Mouse (Mus musculus) embryonic facial prominence, embryonic 11.5 days (tissue): ENCODE results near the gene Ifit1. TPM values are rescaled to one million over a fixed set of nuclear protein-coding genes. Genes with fewer than 3 reads are reported as not detected.

Experiments
- ATAC-seq: fragments of 200-750 bp; cut with Nextera tagmentation; replicated peaks from 2 replicates; pipeline ENCODE4 v1.8.0; 2017; ENCODE audit warnings: low read depth; ENCODE audit not compliant: insufficient number of reproducible peaks, low FRiP score, low TSS enrichment
- DNase-seq: peaks from one replicate; pipeline ENCODE4 v3.0.0-alpha.2; 2015; ENCODE audit warnings: low spot score
- H3K27ac ChIP-seq: fragments of 300-500 bp; sonication (generic); replicated peaks from 2 replicates; pipeline ENCODE4 v1.5.1; 2014; ENCODE audit warnings: mild to moderate bottlenecking, low read depth, low read length, control low read depth
- H3K27me3 ChIP-seq: fragments of 300-500 bp; sonication (generic); 2 replicates; pipeline ENCODE4 v1.6.1; 2014; ENCODE audit warnings: mild to moderate bottlenecking, low read length, moderate library complexity, mixed read lengths; ENCODE audit not compliant: control insufficient read depth, insufficient read depth
- H3K36me3 ChIP-seq: fragments of 300-500 bp; sonication (generic); replicated peaks from 2 replicates; pipeline ENCODE4 v1.6.1; 2014; ENCODE audit warnings: low read depth, mild to moderate bottlenecking, low read length, moderate library complexity, mixed read lengths; ENCODE audit not compliant: control insufficient read depth, insufficient read depth
- H3K4me1 ChIP-seq: fragments of 300-500 bp; sonication (generic); 2 replicates; pipeline ENCODE4 v1.6.1; 2014; ENCODE audit warnings: low read length, mixed read lengths; ENCODE audit not compliant: control insufficient read depth, insufficient read depth
- H3K4me2 ChIP-seq: fragments of 300-500 bp; sonication (generic); 2 replicates; pipeline ENCODE4 v1.6.1; 2014; ENCODE audit warnings: low read depth, mild to moderate bottlenecking, control low read depth, low read length, moderate library complexity
- H3K4me3 ChIP-seq: fragments of 300-500 bp; sonication (generic); 2 replicates; pipeline ENCODE4 v1.5.1; 2014; ENCODE audit warnings: low read depth, low read length, control low read depth
- H3K9ac ChIP-seq: fragments of 300-500 bp; sonication (generic); replicated peaks from 2 replicates; pipeline ENCODE4 v1.6.1; 2014; ENCODE audit warnings: mild to moderate bottlenecking, control low read depth, low read length
- H3K9me3 ChIP-seq: fragments of 300-500 bp; sonication (generic); replicated peaks from 2 replicates; pipeline ENCODE4 v1.6.1; 2016; ENCODE audit warnings: mild to moderate bottlenecking, low read length, inconsistent platforms, mixed read lengths; ENCODE audit not compliant: control insufficient read depth
- WGBS: fragments of 180-500 bp; shearing (Covaris S2); extraction: QIAGEN DNeasy Blood & Tissue Kit; methylation state at CpG from one replicate; pipeline ENCODE4 v1.1.7; 2014; 5-methylcytosine and 5-hydroxymethylcytosine counted together
- polyA plus RNA-seq: library from polyadenylated mRNA; unstranded; fragments of >200 nt; fragmentation: Nextera tagmentation; extraction: Ambion mirVana; gene quantifications from 2 replicates; pipeline ENCODE4 v1.2.1, GENCODE M21; 2014

Ifit1 gene
- polyA plus RNA-seq, 1 experiment from 2014 or later, result 0.29 TPM

- no peak overlapping the region for H3K4me2 ChIP-seq
- DNase-seq (no peak), ATAC-seq (no peak)
- no peak overlapping the region for H3K9ac ChIP-seq
- H3K4me1 ChIP-seq, result no peaks in the 10 kb centered on the region
- 92% methylated on average over 8 of the region's 8 CpGs for WGBS
- no peak overlapping the region for H3K27ac ChIP-seq
- no peaks in the 10 kb centered on the region for H3K9me3 ChIP-seq
- H3K36me3 ChIP-seq, result no peaks in the 10 kb centered on the region
- H3K4me3 ChIP-seq, result no peak overlapping the region
- H3K27me3 ChIP-seq, result no peaks in the 10 kb centered on the region
These were observed 55.8 kb downstream of the Ifit1 start for GRCm38 (mm10) chr19:34696352-34696986.

- no peak overlapping the region for H3K9ac ChIP-seq
- no peak for ATAC-seq
- no peak overlapping the region for H3K27ac ChIP-seq
- H3K36me3 ChIP-seq, result no peaks in the 10 kb centered on the region
- no peak overlapping the region for H3K4me2 ChIP-seq
- WGBS, result 65% methylated on average over 2 of the region's 2 CpGs
- no peak overlapping the region for H3K4me3 ChIP-seq
- DNase-seq, result no peak
- H3K9me3 ChIP-seq, result no peaks in the 10 kb centered on the region
- H3K27me3 ChIP-seq, result no peaks in the 10 kb centered on the region
- no peaks in the 10 kb centered on the region for H3K4me1 ChIP-seq
These were observed 56.8 kb downstream of the Ifit1 start for GRCm38 (mm10) chr19:34697461-34697860.

DNA sequence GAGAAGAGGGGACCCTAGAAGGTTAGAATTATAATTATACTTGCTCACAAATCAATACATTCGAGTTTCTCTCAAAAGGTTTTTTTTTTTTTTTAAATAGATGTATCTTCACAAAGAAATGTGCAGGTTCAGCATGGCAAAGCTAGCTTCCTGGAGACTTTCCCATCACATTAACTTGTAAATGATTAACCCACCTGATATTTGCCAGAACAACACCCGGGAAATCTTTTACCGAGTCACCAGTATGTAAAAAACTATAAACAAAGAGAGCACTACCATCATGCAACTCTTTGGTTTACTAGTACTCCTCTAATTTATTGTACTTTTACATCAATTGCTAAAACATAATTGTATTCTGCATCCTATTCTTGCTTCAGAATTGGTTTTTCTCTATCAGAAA, 57.8 kb downstream of the Ifit1 start:
- Histone ChIP-seq H3K9me3 (no peaks in the 10 kb centered on the region), H3K4me3 (no peak overlapping the region), H3K9ac (no peak overlapping the region), H3K27ac (no peak overlapping the region), H3K4me2 (no peak overlapping the region), H3K36me3 (no peaks in the 10 kb centered on the region), H3K4me1 (no peaks in the 10 kb centered on the region), H3K27me3 (no peaks in the 10 kb centered on the region)
- no peak for DNase-seq
- 86% methylated on average over 3 of the region's 3 CpGs for WGBS
- no peak for ATAC-seq

DNA sequence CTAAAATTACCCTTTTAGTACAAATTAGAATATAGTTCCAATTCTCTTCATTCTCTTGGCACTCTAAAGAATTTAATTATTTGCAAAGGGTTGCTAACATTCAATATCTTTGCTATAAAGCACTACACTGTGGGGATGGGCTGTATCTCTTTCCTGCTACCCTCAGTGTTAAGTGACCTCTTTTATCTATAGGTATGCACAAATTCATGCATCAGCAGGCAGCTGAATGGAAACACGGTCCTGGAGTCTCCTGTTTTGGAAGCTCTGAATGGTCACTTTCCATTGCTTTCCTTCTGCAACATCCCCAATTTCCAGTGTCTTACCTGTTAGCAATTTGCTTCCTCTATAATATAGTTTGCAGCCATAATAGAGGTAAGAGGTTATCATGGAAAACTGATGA, 58.2 kb downstream of the Ifit1 start:
- Histone ChIP-seq H3K4me1 (no peaks in the 10 kb centered on the region), H3K9ac (no peak overlapping the region), H3K4me2 (no peak overlapping the region), H3K27ac (no peak overlapping the region), H3K27me3 (no peaks in the 10 kb centered on the region), H3K36me3 (no peaks in the 10 kb centered on the region), H3K9me3 (no peaks in the 10 kb centered on the region), H3K4me3 (no peak overlapping the region)
- 61% methylated on average over 1 of the region's 1 CpGs for WGBS
- no peak for DNase-seq
- ATAC-seq, result no peak

- Histone ChIP-seq H3K27ac (no peak overlapping the region), H3K4me1 (no peaks in the 10 kb centered on the region), H3K36me3 (no peaks in the 10 kb centered on the region), H3K27me3 (no peaks in the 10 kb centered on the region), H3K4me3 (no peak overlapping the region), H3K4me2 (no peak overlapping the region), H3K9ac (no peak overlapping the region), H3K9me3 (no peaks in the 10 kb centered on the region)
- ATAC-seq (no peak), DNase-seq (no peak)
- 80% methylated on average over 2 of the region's 2 CpGs for WGBS
These were observed 58.6 kb downstream of the Ifit1 start for GRCm38 (mm10) chr19:34699300-34699699.

Other genes with a start within 250 kb of the Ifit1 start
- gene Ch25h, start 165.7 kb upstream of the Ifit1 start, polyA plus RNA-seq, result 1.1 and 2.3 TPM in 2 replicates
- 34.8 and 35.6 TPM in 2 replicates for gene Lipa, start 113.4 kb upstream of the Ifit1 start, polyA plus RNA-seq
- gene Ifit2, start 90.2 kb upstream of the Ifit1 start, polyA plus RNA-seq, result 12.2 and 12.5 TPM in 2 replicates
- gene Ifit3, start 57.3 kb upstream of the Ifit1 start, polyA plus RNA-seq, result 0.20 and 0.49 TPM in 2 replicates
- 0.33 TPM in 1 of 2 replicates, not detected in the other for gene Ifit1bl1, start 38.9 kb upstream of the Ifit1 start, polyA plus RNA-seq
- 0.22 TPM in 1 of 2 replicates, not detected in the other for gene Ifit3b, start 32.9 kb upstream of the Ifit1 start, polyA plus RNA-seq
- 0.08 and 0.20 TPM in 2 replicates for gene Ifit1bl2, start 128 bp upstream of the Ifit1 start, polyA plus RNA-seq
- 1.1 and 1.4 TPM in 2 replicates for gene Slc16a12, start 106.4 kb downstream of the Ifit1 start, polyA plus RNA-seq
- 9.7 and 10.9 TPM in 2 replicates for gene Pank1, start 238.6 kb downstream of the Ifit1 start, polyA plus RNA-seq